Mouse (Mus musculus) limb, embryonic 13.5 days (tissue): Measurements from ENCODE around the gene Slc25a5. TPM values are rescaled to one million over a fixed set of nuclear protein-coding genes. Genes with fewer than 3 reads are reported as not detected.
A peak's percentile ranks its signal among the peaks of the same experiment; 100 is the strongest.

Experiments used
- ATAC-seq: fragments of 200-750 bp; cut with Nextera tagmentation; 2 replicates; pipeline ENCODE4 v1.8.0; 2017; ENCODE audit warnings: low read depth, moderate number of reproducible peaks, moderate TSS enrichment; ENCODE audit not compliant: low FRiP score
- H3K27ac ChIP-seq: fragments of 300-500 bp; sonication (generic); 2 replicates; pipeline ENCODE4 v1.5.1; 2015; ENCODE audit warnings: inconsistent platforms, mild to moderate bottlenecking, moderate library complexity
- H3K27me3 ChIP-seq: fragments of 300-500 bp; sonication (generic); 2 replicates; pipeline ENCODE4 v1.6.1; 2015; ENCODE audit warnings: mild to moderate bottlenecking, inconsistent platforms
- H3K36me3 ChIP-seq: fragments of 300-500 bp; sonication (generic); 2 replicates; pipeline ENCODE4 v1.6.1; 2015; ENCODE audit warnings: inconsistent platforms, mild to moderate bottlenecking, moderate library complexity
- H3K4me1 ChIP-seq: fragments of 300-500 bp; sonication (generic); 2 replicates; pipeline ENCODE4 v1.6.1; 2015; ENCODE audit warnings: inconsistent platforms
- H3K4me2 ChIP-seq: fragments of 300-500 bp; sonication (generic); replicated peaks from 2 replicates; pipeline ENCODE4 v1.6.1; 2015; ENCODE audit warnings: inconsistent platforms, mild to moderate bottlenecking, moderate library complexity
- H3K4me3 ChIP-seq: fragments of 300-500 bp; sonication (generic); 2 replicates; pipeline ENCODE4 v1.5.1; 2015; ENCODE audit warnings: moderate library complexity, mild to moderate bottlenecking, inconsistent platforms
- H3K9ac ChIP-seq: fragments of 300-500 bp; sonication (generic); 2 replicates; pipeline ENCODE4 v1.6.1; 2015; ENCODE audit warnings: mild to moderate bottlenecking, inconsistent platforms
- H3K9me3 ChIP-seq: fragments of 300-500 bp; sonication (generic); 2 replicates; pipeline ENCODE4 v1.6.1; 2016; ENCODE audit warnings: inconsistent platforms
- WGBS: fragments of 180-500 bp; shearing (Covaris S2); methylation state at CpG from one replicate; pipeline ENCODE4 v1.1.7; 2015; 5-methylcytosine and 5-hydroxymethylcytosine counted together
- polyA plus RNA-seq: library from polyadenylated mRNA; unstranded; fragments of >200 nt; fragmentation: Nextera tagmentation; extraction: Ambion mirVana; gene quantifications from 2 replicates; pipeline ENCODE4 v1.2.1, GENCODE M21; 2015

The Slc25a5 gene
- polyA plus RNA-seq = 445 and 463 TPM in 2 replicates

DNA sequence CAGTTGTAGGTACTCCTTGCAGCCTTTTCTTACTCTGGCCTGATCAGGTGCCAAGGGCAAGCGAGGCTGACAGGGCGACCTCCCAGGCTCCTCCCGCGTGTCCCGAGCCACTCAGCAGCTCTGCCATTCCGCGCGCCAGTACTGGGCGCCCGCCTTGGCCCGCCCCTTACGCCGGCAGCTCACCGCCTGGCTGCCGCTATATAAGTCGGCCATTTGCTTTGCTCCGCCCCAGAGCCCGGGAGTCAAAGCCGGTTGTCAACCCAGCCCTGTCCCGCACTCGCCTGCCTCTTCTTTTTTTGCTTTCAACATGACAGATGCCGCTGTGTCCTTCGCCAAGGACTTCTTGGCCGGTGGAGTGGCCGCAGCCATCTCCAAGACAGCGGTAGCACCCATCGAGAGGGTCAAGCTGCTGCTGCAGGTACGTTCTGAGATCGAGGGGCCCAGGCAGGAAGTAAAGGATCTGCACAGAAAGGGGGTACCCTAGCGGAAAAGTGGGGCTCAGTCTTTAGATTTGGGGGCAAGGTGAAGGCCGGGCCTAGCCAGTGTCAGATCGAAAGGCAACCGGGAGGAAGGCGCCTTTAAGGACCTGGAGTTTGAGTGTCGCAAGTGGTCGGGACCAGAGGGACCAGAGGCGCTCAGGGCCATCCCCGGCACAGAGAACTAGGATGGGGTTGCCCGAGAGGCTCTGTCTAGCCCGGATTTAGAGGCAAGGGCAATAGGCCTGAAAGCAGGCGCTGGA lies at the start of gene Slc25a5:
TSS of gene Slc25a5 (plus strand) at position 228 of the 739 bp plus-strand sequence.
- Histone ChIP-seq H3K27ac (peak within 1 kb of the TSS; percentile 73), H3K9me3 (no peaks in the 10 kb centered on the region), H3K36me3 (peaks cover 8% of the 10 kb centered on the region), H3K27me3 (no peaks in the 10 kb centered on the region), H3K4me2 (peak within 1 kb of the TSS; percentile 63), H3K9ac (peak within 1 kb of the TSS; percentile 76), H3K4me3 (peak within 1 kb of the TSS; percentile 59), H3K4me1 (no peaks in the 10 kb centered on the region)
- ATAC-seq = peak; percentile 95
- 22% methylated on average over 40 of the region's 41 CpGs for WGBS

DNA sequence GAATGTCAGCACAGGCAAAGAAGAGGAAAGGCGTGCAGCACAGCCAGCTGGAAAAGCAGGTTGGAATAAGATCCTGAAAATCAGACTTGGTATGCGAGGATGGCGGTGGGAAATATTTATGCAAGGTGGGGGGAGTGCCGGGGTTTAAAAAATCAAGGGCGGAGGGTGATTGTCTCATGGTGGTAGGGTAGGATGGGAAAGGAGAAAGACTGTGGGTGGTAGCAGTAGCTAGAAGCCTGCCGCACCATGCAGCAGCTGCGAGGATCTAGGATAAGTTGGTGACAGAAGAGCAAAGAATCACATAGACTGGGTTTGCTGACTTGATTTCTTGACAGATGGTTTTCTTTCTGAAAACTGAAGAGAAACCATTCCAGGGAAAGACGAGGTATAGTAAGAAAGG lies 48.7 kb upstream of the Slc25a5 start:
- no peaks in the 10 kb centered on the region for H3K4me1 ChIP-seq
- no peaks in the 10 kb centered on the region for H3K9me3 ChIP-seq
- H3K9ac ChIP-seq = no peak overlapping the region
- no peak overlapping the region for H3K27ac ChIP-seq
- H3K4me3 ChIP-seq = no peak overlapping the region
- 82% methylated on average over 8 of the region's 8 CpGs for WGBS
- H3K27me3 ChIP-seq = no peaks in the 10 kb centered on the region
- ATAC-seq = no peak
- no peak overlapping the region for H3K4me2 ChIP-seq
- no peaks in the 10 kb centered on the region for H3K36me3 ChIP-seq

DNA sequence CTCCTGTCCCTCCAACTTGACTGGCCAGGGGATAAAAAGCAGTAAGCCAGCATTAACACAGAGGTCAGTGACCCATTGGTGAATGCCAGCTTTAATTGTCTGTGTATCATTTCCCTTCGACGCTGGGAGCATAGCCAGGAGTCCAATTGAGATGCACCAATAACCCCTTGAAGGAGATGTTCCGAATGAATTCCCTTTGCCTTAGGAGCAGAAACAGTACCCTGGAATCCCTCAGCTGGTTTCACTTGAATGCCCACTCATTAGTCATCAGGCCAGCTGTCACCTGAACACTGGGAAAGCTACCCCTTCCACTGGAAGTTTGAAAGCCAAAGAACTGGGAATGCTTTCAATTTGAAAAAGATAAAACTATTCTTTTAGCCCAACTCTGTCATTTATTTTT lies 46.9 kb upstream of the Slc25a5 start:
- Histone ChIP-seq H3K36me3 (no peaks in the 10 kb centered on the region), H3K4me1 (no peaks in the 10 kb centered on the region), H3K9ac (no peak overlapping the region), H3K4me3 (no peak overlapping the region), H3K27me3 (no peaks in the 10 kb centered on the region), H3K27ac (no peak overlapping the region), H3K4me2 (no peak overlapping the region), H3K9me3 (no peaks in the 10 kb centered on the region)
- 62% methylated on average over 3 of the region's 3 CpGs for WGBS
- no peak for ATAC-seq

DNA sequence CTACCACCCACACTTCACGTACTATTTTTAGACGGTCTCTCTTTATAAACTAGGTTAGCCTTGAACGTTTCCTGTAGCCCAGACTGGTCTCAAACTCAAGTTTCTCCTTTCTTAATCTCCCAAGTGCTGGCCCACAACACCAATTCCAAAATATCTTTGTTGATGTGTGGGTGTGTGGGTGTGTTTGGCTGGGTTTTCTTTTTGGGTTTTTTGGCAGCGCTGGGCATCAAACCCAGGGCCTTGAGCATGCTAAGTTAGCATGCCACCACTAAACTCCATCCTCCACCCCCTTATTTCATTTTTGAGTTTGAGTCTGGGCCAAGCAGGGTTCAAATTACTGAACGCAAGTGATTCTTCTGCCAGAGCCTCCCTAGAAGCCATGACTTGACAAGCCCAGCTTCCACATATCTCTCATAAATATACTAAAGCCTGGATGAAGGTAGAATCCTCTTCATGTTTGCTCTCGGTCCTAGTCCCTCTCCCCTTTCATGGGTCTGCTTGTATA lies 46.1 kb upstream of the Slc25a5 start:
- Histone ChIP-seq H3K4me1 (no peaks in the 10 kb centered on the region), H3K36me3 (no peaks in the 10 kb centered on the region), H3K4me2 (no peak overlapping the region), H3K9ac (no peak overlapping the region), H3K9me3 (no peaks in the 10 kb centered on the region), H3K27ac (no peak overlapping the region), H3K27me3 (no peaks in the 10 kb centered on the region), H3K4me3 (no peak overlapping the region)
- WGBS = 69% methylated on average over 6 of the region's 6 CpGs
- no peak for ATAC-seq

DNA sequence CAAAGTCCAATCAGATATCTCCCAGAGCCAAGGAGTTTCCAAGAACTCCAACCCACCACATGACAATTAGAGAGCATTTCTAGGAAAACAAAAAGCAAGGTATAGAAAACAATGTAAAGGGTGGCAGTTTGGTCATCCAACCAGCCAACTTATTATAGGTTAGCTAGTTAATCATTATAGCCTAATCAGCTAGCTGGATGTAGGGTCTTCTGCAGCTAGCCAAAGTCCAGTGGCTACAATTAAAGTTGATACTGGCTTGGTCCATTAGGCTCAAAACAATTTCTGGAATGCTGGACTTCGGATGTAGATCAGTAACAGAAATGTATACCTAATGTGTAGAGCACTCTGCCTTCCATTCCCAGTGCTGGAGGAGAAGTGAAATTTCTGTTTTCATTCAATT lies 44.9 kb upstream of the Slc25a5 start:
- H3K27me3 ChIP-seq = no peaks in the 10 kb centered on the region
- ATAC-seq = no peak
- 77% methylated on average over 1 of the region's 1 CpGs for WGBS

DNA sequence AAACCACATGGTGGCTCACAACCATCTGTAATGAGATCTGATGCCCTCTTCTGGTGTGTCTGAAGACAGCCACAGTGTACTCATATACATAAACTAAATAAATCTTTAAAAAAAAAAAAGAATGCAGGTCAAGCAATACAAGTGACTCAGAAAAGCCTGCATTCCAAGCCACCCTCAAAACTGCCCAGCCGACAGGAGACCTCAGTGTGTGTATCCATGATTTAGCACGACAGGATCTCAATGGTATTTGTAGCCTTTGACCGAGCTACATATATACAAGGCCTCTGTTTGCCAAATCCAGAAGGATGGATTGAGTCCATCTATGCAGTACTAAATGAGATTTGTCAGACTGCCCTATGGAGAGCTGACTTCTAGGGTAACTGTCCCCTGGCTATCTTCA lies 42.9 kb upstream of the Slc25a5 start:
- no peak for ATAC-seq
- WGBS = 92% methylated on average over 3 of the region's 3 CpGs
- Histone ChIP-seq H3K4me2 (no peak overlapping the region), H3K9me3 (no peaks in the 10 kb centered on the region), H3K27me3 (no peaks in the 10 kb centered on the region), H3K9ac (no peak overlapping the region), H3K27ac (no peak overlapping the region), H3K4me3 (no peak overlapping the region), H3K36me3 (no peaks in the 10 kb centered on the region), H3K4me1 (no peaks in the 10 kb centered on the region)

More for the DNA sequence above, 44.9 kb upstream of the Slc25a5 start:
- no peaks in the 10 kb centered on the region for H3K9me3 ChIP-seq
- no peak overlapping the region for H3K9ac ChIP-seq
- no peaks in the 10 kb centered on the region for H3K4me1 ChIP-seq
- no peak overlapping the region for H3K4me2 ChIP-seq
- no peaks in the 10 kb centered on the region for H3K36me3 ChIP-seq
- H3K4me3 ChIP-seq = no peak overlapping the region
- H3K27ac ChIP-seq = no peak overlapping the region

DNA sequence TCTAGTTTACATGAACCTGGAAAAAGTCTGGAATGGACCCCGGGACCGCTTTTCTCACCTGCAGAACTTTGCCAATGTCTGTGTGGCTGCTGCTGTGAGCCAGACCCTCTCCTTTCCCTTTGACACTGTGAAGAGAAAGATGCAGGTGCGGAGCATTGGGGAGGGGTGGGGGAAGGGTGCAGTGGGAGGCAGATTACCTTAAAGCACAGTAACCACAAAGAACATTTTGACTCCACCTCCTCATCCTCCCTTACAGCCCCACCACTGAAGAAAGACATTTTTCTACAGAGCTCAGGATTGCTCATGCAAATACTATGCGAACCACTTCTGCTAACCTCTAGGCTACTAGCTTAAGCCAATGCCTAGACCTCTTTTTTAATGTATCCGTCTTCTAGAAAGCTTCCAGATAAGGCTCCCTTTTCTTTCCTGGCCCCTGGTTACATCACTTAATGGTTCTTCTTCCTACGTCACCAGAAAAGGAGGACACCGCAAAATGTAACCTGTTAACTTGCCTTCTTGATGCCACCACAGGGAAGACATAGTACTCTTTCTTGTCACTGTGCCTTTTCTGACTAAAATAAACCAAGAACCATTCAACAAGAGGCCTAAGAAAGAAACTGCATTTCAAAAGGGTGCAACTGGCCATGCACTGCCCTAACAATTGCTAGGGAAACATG lies 37.5 kb upstream of the Slc25a5 start:
- H3K4me3 ChIP-seq = no peak overlapping the region
- no peak overlapping the region for H3K9ac ChIP-seq
- H3K36me3 ChIP-seq = no peaks in the 10 kb centered on the region
- ATAC-seq = no peak
- no peaks in the 10 kb centered on the region for H3K4me1 ChIP-seq
- no peak overlapping the region for H3K4me2 ChIP-seq
- H3K27me3 ChIP-seq = no peaks in the 10 kb centered on the region
- 79% methylated on average over 7 of the region's 7 CpGs for WGBS
- H3K9me3 ChIP-seq = no peaks in the 10 kb centered on the region
- no peak overlapping the region for H3K27ac ChIP-seq

DNA sequence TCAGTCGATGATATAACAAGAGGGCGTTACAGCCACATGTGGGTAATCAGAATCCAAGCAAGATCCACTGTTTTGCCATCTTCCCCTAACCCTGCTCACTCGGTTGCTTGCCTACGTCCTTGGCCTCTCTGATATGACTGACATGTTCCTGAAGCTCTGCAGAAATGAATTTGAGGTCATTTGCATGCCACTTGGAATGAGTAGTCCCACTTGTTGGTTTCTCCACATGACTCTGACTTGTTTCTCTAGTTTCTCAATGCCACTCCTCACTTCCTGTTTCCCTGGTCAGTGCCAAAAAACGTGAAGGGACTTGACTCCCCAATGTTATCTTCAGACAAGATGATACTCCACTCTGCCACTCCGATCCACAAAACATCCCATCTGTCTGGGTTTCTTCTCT lies 36.9 kb upstream of the Slc25a5 start:
- no peak for ATAC-seq
- Histone ChIP-seq H3K4me3 (no peak overlapping the region), H3K9ac (no peak overlapping the region), H3K4me1 (no peaks in the 10 kb centered on the region), H3K27me3 (no peaks in the 10 kb centered on the region), H3K9me3 (no peaks in the 10 kb centered on the region), H3K4me2 (no peak overlapping the region), H3K36me3 (no peaks in the 10 kb centered on the region), H3K27ac (no peak overlapping the region)
- WGBS = 64% methylated on average over 6 of the region's 6 CpGs

DNA sequence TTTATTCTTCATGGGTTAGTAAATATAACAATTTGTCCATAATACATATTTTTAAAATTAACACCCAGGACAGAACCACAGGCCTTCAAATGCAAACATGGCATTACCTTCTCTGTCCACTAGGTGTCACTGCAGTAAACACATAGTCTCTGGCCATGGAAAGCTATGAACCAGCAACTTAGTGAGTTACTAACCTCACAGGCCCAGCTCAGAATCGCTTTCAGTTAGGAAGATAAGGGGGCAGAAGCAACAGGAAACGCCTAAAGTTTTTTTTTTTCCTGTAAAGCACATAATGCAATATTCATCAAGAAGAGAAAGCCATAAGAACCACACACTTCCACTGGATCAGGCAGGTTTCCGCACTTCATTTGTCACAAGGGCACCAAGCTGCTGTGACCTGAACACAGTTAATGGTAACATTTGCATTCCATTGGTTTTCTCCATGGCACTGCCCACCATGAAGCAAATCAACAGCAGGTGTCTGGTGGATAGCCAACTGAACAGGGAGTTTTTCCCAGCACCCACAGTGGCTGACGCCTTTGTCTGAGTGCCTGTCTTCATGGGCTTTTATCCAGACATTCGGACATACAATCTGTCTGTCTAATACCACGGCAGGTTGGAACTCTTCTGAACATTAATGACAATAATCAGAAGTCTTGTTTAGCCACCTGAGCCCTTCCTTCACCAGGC lies 34.4 kb upstream of the Slc25a5 start:
- no peak overlapping the region for H3K27ac ChIP-seq
- no peaks in the 10 kb centered on the region for H3K36me3 ChIP-seq
- no peaks in the 10 kb centered on the region for H3K27me3 ChIP-seq
- WGBS = 65% methylated on average over 6 of the region's 6 CpGs
- H3K4me2 ChIP-seq = no peak overlapping the region
- H3K4me1 ChIP-seq = no peaks in the 10 kb centered on the region
- no peak overlapping the region for H3K9ac ChIP-seq
- no peak overlapping the region for H3K4me3 ChIP-seq
- H3K9me3 ChIP-seq = no peaks in the 10 kb centered on the region
- ATAC-seq = no peak

DNA sequence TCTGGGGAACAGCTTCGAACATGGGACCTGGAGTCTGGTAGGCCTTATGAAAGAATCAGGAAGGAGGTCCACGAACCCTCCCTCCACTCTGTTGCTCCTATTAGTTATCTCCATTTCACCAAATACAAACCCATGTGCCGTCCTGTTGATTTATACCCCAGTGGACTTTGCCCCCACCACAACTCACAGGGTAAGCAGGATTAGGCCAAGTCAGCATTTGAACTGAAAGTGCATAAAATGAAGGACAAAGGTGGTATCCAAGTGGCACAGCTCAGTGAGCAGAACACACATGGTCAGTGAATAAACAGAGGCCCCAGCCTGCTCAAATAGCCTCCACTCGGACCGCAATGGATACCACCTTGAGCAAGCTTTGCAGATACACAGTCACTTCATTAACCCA lies 33.2 kb upstream of the Slc25a5 start:
- Histone ChIP-seq H3K27ac (no peak overlapping the region), H3K4me1 (no peaks in the 10 kb centered on the region), H3K9me3 (no peaks in the 10 kb centered on the region), H3K9ac (no peak overlapping the region), H3K27me3 (no peaks in the 10 kb centered on the region), H3K36me3 (no peaks in the 10 kb centered on the region), H3K4me2 (no peak overlapping the region), H3K4me3 (no peak overlapping the region)
- 70% methylated on average over 5 of the region's 5 CpGs for WGBS
- no peak for ATAC-seq

DNA sequence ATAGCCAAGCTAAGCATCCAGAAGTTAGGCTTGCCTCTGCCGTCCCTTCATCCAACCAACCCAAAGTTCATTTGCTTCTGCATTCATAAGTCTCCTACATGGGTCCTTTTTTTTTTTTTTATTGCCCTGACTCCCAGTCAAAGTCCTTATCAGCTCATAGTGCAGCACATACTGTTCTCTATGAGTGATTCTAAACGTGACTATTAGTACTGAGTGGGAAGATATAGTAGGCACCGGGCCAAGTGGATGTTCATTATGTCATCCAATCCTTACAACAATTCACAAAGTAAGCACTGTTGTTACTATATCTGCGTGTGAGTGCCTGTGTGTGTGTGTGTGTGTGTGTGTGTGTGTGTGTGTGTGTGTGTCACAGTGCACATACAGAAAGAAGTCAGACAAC lies 32.6 kb upstream of the Slc25a5 start:
- Histone ChIP-seq H3K9ac (no peak overlapping the region), H3K27me3 (no peaks in the 10 kb centered on the region), H3K4me2 (no peak overlapping the region), H3K9me3 (no peaks in the 10 kb centered on the region), H3K4me1 (no peaks in the 10 kb centered on the region), H3K4me3 (no peak overlapping the region), H3K27ac (no peak overlapping the region), H3K36me3 (no peaks in the 10 kb centered on the region)
- 78% methylated on average over 4 of the region's 4 CpGs for WGBS
- no peak for ATAC-seq

DNA sequence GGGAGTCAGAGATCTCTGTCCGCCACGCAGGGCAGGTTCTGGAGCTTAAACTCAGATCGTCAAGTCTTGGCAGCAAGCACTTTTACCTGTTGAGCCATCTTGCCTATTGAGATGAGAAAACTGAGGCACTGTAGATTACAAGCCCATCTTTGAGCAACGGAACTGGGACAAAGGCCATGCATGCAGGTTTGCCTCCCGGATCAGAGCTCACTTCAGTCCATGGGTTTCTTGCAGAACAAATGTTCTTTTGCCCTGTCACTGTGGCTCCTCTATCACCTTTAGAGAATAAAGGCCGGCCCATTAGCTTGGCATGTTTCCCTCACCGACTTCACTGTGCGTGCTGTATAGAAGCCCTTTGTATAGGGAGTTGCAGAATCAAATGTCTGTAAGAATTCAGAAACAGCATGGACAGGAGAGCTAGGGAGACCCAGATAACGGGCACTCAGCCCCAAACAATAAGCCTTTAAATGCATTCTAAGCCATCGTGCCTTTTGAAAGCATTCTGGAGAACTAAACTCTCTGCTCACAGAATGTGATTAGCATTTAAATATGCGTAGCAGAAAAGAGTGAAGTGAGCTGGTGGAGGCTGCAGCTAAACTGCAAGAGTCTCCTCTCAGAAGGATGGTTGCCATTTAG lies 32.0 kb upstream of the Slc25a5 start:
- WGBS = 54% methylated on average over 11 of the region's 11 CpGs
- Histone ChIP-seq H3K27me3 (no peaks in the 10 kb centered on the region), H3K9ac (no peak overlapping the region), H3K4me1 (no peaks in the 10 kb centered on the region), H3K9me3 (no peaks in the 10 kb centered on the region), H3K36me3 (no peaks in the 10 kb centered on the region), H3K4me2 (no peak overlapping the region), H3K27ac (no peak overlapping the region), H3K4me3 (no peak overlapping the region)
- ATAC-seq = no peak
